Mouse (Mus musculus) urinary bladder, postnatal 0 days (tissue): ENCODE measurements around the gene Olfr694. TPM values are rescaled to one million over a fixed set of nuclear protein-coding genes. Genes with fewer than 3 reads are reported as not detected.

Experiments
- polyA plus RNA-seq: library from polyadenylated mRNA; unstranded; fragments of >200 nt; fragmentation: Nextera tagmentation; extraction: Ambion mirVana; gene quantifications from 2 replicates; pipeline ENCODE4 v1.2.1, GENCODE M21; 2015

Olfr694 gene
- polyA plus RNA-seq, result not detected in 2 replicates

DNA sequence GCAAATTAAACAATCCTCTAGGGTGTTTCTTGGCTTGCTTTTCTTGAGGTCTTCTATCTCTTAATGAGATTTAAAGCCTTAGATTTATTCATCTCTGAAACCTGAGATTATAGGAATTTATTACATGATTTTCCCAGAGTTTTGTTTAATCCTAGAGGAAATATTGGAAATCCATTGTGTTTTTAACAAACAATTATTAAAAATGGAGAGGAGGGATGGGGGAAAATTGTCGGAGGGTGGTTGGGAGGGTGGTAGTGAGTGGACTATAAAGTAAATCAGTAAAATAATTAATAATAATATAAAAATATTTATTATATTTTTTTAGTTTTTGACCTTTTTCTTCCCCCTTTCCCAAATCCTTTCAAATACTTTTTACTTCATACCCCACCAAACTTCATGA lies at the start of gene Olfr694:
Gene Olfr694, minus strand, starts transcription at position 101 of the 400 bp plus-strand sequence.

DNA sequence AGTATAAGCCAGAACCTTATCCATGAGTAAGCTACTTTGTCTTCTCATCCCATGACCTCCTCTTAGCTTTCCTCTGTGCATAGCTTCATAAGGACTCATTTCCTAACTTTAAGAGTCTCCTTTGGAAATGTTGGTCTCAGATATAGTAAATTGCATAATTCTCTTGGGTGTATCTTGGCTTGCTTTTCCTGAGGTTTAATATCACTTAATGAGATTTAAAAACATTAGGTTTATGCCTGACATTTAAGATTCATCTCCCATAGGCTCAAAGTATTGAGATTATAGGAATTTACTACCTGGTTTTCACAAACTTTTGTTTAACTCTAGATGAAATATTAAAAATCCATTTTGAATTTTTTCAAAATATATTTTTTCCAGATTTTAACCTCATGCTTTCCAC lies 24.7 kb upstream of the Olfr694 start, which contains the start of gene Olfr695:
Gene Olfr695, minus strand, starts transcription at position 101 of the 400 bp plus-strand sequence.

DNA sequence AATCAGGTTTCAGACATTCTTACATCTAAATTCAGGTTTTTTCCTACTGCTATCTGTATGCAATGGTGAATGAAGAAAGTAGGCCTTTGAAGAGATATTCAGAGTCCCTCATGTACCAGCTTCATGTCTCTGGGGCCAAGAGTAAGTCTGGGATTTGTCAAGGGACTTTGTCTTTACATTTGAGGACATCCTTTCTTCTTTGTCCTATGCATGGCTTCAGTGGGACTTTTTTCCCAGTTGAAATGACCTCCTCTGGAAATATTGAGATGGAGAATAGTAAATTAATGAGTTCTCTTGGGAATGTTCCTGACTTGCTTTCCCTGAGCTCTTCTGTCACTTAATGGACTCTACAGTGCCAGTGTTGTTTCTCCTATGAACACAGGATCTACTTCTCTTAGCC lies 11.1 kb downstream of the Olfr694 start, which contains the start of gene Olfr693:
Gene Olfr693, minus strand, starts transcription at position 101 of the 400 bp plus-strand sequence.

Other genes starting within 250 kb of the Olfr694 start
- not detected in 2 replicates for gene Olfr693, start 11.2 kb downstream of the Olfr694 start, polyA plus RNA-seq
- not detected in 2 replicates for gene Olfr695, start 24.6 kb upstream of the Olfr694 start, polyA plus RNA-seq
- not detected in 2 replicates for gene Olfr697, start 50.6 kb upstream of the Olfr694 start, polyA plus RNA-seq
- not detected in 2 replicates for gene Olfr698, start 63.6 kb upstream of the Olfr694 start, polyA plus RNA-seq
- gene Olfr699, start 101.4 kb upstream of the Olfr694 start, polyA plus RNA-seq, result not detected in 2 replicates
- not detected in 2 replicates for gene Olfr700, start 117.0 kb upstream of the Olfr694 start, polyA plus RNA-seq
- not detected in 2 replicates for gene Olfr701, start 122.3 kb upstream of the Olfr694 start, polyA plus RNA-seq
- gene Olfr702, start 142.1 kb upstream of the Olfr694 start, polyA plus RNA-seq, result not detected in 2 replicates
- not detected in 2 replicates for gene Olfr703, start 151.5 kb upstream of the Olfr694 start, polyA plus RNA-seq
- not detected in 2 replicates for gene Olfr704, start 171.4 kb upstream of the Olfr694 start, polyA plus RNA-seq
- gene Olfr705, start 185.1 kb upstream of the Olfr694 start, polyA plus RNA-seq, result not detected in 2 replicates
- gene Olfr706, start 196.3 kb upstream of the Olfr694 start, polyA plus RNA-seq, result not detected in 2 replicates
- not detected in 2 replicates for gene Olfr707, start 209.4 kb upstream of the Olfr694 start, polyA plus RNA-seq
- not detected in 2 replicates for gene Olfr1532-ps1, start 216.2 kb upstream of the Olfr694 start, polyA plus RNA-seq
- not detected in 2 replicates for gene Olfr709-ps1, start 240.4 kb upstream of the Olfr694 start, polyA plus RNA-seq